Mouse (Mus musculus): ENCODE data around the gene Ing4. TPM values are rescaled to one million over a fixed set of nuclear protein-coding genes. Genes with fewer than 3 reads are reported as not detected.

Ing4 gene
- total and polyA plus RNA-seq, 3 experiments, result 29.5 to 34.9 TPM; not detected in 1

- Histone ChIP-seq H3K27me3 (ENCODE audit: control insufficient read depth in 1 of 2, insufficient read depth in 2 of 2, low read length in 2 of 2) (no peaks in the 10 kb centered on the region), H3K27ac (ENCODE audit: control insufficient read depth, low read depth, low read length) (0 out of 2 replicates have a peak within 1 kb of the TSS, but pooled peaks have one; percentile 30), H3K4me1 (ENCODE audit: control insufficient read depth in 1 of 2, insufficient read depth in 2 of 2, low read length in 2 of 2) (peaks cover 0 to 3% of the 10 kb centered on the region in 2 experiments; a peak in 1 of 4 replicates), H3K9me3 (replicated peaks; ENCODE audit: insufficient read depth, low read length) (no peaks in the 10 kb centered on the region), H3K79me2 (ENCODE audit: control insufficient read depth, insufficient read depth, low read length, poor library complexity) (no peaks in the 10 kb centered on the region), H3K4me3 (ENCODE audit: control insufficient read depth in 1 of 2, insufficient read depth in 1 of 2, low read depth in 2 of 2, low read length in 2 of 2) (peak within 1 kb of the TSS; percentile 58 to 83), H3K36me3 (ENCODE audit: control insufficient read depth in 1 of 2, insufficient read depth in 2 of 2, low read length in 2 of 2) (no peaks in the 10 kb centered on the region), H3K9ac (ENCODE audit: control insufficient read depth, low read depth, low read length, poor library complexity, severe bottlenecking) (peak within 1 kb of the TSS; percentile 52)
- DNase-seq (ENCODE audit: low read depth, low spot score), result peak; percentile 49
- TF ChIP-seq ELF1 (IDR thresholded peaks at IDR 0.05; ENCODE audit: low read depth, low read length) (no peak), BHLHE40 (IDR thresholded peaks at IDR 0.05; ENCODE audit: borderline replicate concordance, low read depth, low read length) (no peak), CHD1 (IDR thresholded peaks at IDR 0.05; ENCODE audit: low read depth, low read length) (no peak), SMC3 (IDR thresholded peaks at IDR 0.05; ENCODE audit: low read depth, low read length) (no peak)
Measured at GRCm38 (mm10) chr6:124996551-124997501, 42.7 kb upstream of the Ing4 start, which contains the start of gene Pianp. Gene Pianp, plus strand, starts transcription at chr6:124996694.

DNA sequence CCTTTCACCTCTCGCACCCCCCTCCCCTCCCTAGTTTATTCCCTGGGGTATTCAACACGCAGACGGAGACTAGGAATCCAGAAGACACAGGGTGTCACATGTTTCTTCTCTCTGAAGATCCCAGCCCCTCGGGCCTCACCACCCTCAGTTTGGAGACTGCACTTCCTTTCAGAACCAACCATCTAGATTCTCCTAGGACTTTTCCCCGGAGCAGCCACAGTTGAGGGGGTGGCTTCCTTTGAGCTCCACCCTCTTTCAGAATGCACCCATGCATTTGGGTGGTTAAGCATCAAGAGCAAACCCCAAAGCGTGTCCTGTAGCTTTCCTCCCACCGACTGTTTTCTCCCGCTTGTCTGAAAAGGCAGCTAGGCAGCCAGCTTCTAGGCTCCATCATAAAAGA lies 41.5 kb upstream of the Ing4 start:
- H3K79me2 ChIP-seq (ENCODE audit: control insufficient read depth, insufficient read depth, low read length, poor library complexity), result no peaks in the 10 kb centered on the region
- no peak for DNase-seq (ENCODE audit: low read depth, low spot score)
- H3K9ac ChIP-seq (ENCODE audit: control insufficient read depth, low read depth, low read length, poor library complexity, severe bottlenecking), result 0 out of 2 replicates have a peak overlapping the region, but pooled peaks have one; percentile 1
- H3K4me1 ChIP-seq (ENCODE audit: control insufficient read depth in 1 of 2, insufficient read depth in 2 of 2, low read length in 2 of 2), result peaks cover 0 to 3% of the 10 kb centered on the region in 2 experiments; a peak in 1 of 4 replicates
- no peaks in the 10 kb centered on the region for H3K36me3 ChIP-seq (ENCODE audit: control insufficient read depth in 1 of 2, insufficient read depth in 2 of 2, low read length in 2 of 2)
- no peak for TF ChIP-seq TAL1 (IDR thresholded peaks at IDR 0.05; ENCODE audit: low read length)
- no peak for TF ChIP-seq SMC3 (IDR thresholded peaks at IDR 0.05; ENCODE audit: low read depth, low read length)
- no peak for TF ChIP-seq MAX (IDR thresholded peaks at IDR 0.05; ENCODE audit: low read length)
- no peak for TF ChIP-seq RCOR1 (IDR thresholded peaks at IDR 0.05; ENCODE audit: low read depth, low read length)
- no peak for TF ChIP-seq MAFK (IDR thresholded peaks at IDR 0.05; ENCODE audit: borderline replicate concordance, low read depth, low read length)
- no peak for TF ChIP-seq MYC (IDR thresholded peaks at IDR 0.05; ENCODE audit: low read depth, low read length)
- TF ChIP-seq CTCF (IDR thresholded peaks at IDR 0.05 in 2 of 3, conservative IDR thresholded peaks at IDR 0.05 in 1 of 3; ENCODE audit: control insufficient read depth in 1 of 3, insufficient read depth in 1 of 3, low read depth in 2 of 3, low read length in 3 of 3, poor library complexity in 1 of 3, severe bottlenecking in 1 of 3), result no peak
- no peak for TF ChIP-seq NELFE (IDR thresholded peaks at IDR 0.05; ENCODE audit: low read depth, low read length)
- TF ChIP-seq RAD21 (IDR thresholded peaks at IDR 0.05; ENCODE audit: low read depth, low read length), result no peak
- TF ChIP-seq ZC3H11A (IDR thresholded peaks at IDR 0.05; ENCODE audit: low read depth, low read length), result no peak
- no peak for TF ChIP-seq KAT2A (conservative IDR thresholded peaks at IDR 0.05; ENCODE audit: low read depth, low read length)
- H3K27me3 ChIP-seq (ENCODE audit: control insufficient read depth in 1 of 2, insufficient read depth in 2 of 2, low read length in 2 of 2), result no peaks in the 10 kb centered on the region
- no peaks in the 10 kb centered on the region for H3K9me3 ChIP-seq (replicated peaks; ENCODE audit: insufficient read depth, low read length)
- no peak overlapping the region for H3K27ac ChIP-seq (ENCODE audit: control insufficient read depth, low read depth, low read length)
- peak overlapping the region; percentile 58 to 83; a peak in 3 of 4 replicates for H3K4me3 ChIP-seq (ENCODE audit: control insufficient read depth in 1 of 2, insufficient read depth in 1 of 2, low read depth in 2 of 2, low read length in 2 of 2)

All from MEL (cell line).